Mouse (Mus musculus) myocyte (in vitro differentiated cells): ENCODE data around the gene Ccdc88b. TPM values are rescaled to one million over a fixed set of nuclear protein-coding genes. Genes with fewer than 3 reads are reported as not detected.

Experiments used
- polyA plus RNA-seq: library from polyadenylated mRNA; unstranded; fragments of >200 nt; fragmentation: generic; extraction: Trizol; gene quantifications from one replicate; pipeline ENCODE4 v1.2.1, GENCODE M21; 2012; ENCODE audit warnings: missing spikeins

Gene Ccdc88b
- polyA plus RNA-seq, 1 experiment = 0.23 TPM

Other genes starting within 250 kb of the Ccdc88b start
- gene Rps6ka4, start 17.6 kb downstream of the Ccdc88b start, polyA plus RNA-seq = 47.6 TPM
- gene Trmt112, start 51.5 kb upstream of the Ccdc88b start, polyA plus RNA-seq = 281 TPM
- 276 TPM for gene Prdx5, start 51.9 kb upstream of the Ccdc88b start, polyA plus RNA-seq
- gene Esrra, start 63.6 kb upstream of the Ccdc88b start, polyA plus RNA-seq = 52.7 TPM
- 0.28 TPM for gene Catsperz, start 67.2 kb upstream of the Ccdc88b start, polyA plus RNA-seq
- gene Kcnk4, start 76.3 kb upstream of the Ccdc88b start, polyA plus RNA-seq = 0.12 TPM
- gene Bad, start 83.7 kb upstream of the Ccdc88b start, polyA plus RNA-seq = 76.1 TPM
- gene Gpr137, start 84.3 kb upstream of the Ccdc88b start, polyA plus RNA-seq = 39.9 TPM
- gene Ppp1r14b, start 116.8 kb upstream of the Ccdc88b start, polyA plus RNA-seq = 1,032 TPM
- gene Plcb3, start 118.3 kb upstream of the Ccdc88b start, polyA plus RNA-seq = 34.3 TPM
- gene Fkbp2, start 122.3 kb upstream of the Ccdc88b start, polyA plus RNA-seq = 96.8 TPM
- gene Vegfb, start 129.4 kb upstream of the Ccdc88b start, polyA plus RNA-seq = 49.2 TPM
- gene Dnajc4, start 134.4 kb upstream of the Ccdc88b start, polyA plus RNA-seq = 28.5 TPM
- gene Nudt22, start 137.9 kb upstream of the Ccdc88b start, polyA plus RNA-seq = 27.0 TPM
- 9.2 TPM for gene Trpt1, start 137.9 kb upstream of the Ccdc88b start, polyA plus RNA-seq
- gene Fermt3, start 161.3 kb upstream of the Ccdc88b start, polyA plus RNA-seq = 0.34 TPM
- gene Stip1, start 181.8 kb upstream of the Ccdc88b start, polyA plus RNA-seq = 223 TPM
- gene Macrod1, start 198.6 kb upstream of the Ccdc88b start, polyA plus RNA-seq = 82.4 TPM
- 1.2 TPM for gene Flrt1, start 247.5 kb upstream of the Ccdc88b start, polyA plus RNA-seq